Mouse (Mus musculus): ENCODE measurements around the gene Tarsl2.

Gene Tarsl2

GRCm38 (mm10) chr7:65735261-65735660 is 90.6 kb downstream of the Tarsl2 start:
- in situ Hi-C loops (cut with MboI, MseI), result no loop called here

DNA sequence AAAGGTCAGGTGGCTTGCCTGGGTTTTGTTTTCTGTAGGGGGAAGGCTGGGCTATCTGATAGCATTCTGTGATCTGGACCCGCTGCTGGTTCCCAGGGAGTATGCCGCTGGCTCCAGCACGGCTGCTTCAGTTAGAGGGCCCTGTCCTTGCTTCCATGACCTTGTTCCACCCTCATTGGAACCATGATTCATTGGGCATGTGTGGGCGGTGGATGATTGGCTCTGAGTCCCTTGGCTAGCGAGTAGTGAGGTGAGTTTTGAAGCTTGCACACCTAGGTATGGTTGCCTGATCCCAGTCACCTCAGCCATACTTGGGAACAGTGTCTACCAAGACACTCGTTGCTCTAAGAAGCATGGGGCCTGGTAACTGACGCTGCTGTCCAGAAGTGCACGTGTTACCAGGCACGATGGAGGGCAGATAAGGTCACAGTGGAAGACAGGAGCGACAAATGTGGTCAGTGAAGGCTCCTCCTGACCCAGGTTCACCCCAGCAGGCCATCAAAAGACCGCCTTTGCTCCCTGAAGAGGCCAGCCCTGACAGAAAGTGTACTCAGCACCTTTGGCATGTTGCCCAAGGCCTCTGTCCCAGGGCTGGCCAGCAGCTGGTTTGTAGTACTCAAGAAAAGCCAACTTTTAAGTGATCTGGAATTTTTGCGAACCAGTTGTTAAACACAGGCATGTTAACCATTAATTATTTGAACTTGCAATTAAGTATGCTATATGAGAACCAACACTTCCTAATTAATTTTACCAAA is 92.8 kb downstream of the Tarsl2 start:
- in situ Hi-C loops (cut with MboI, MseI), result no loop called here

Measured in T-helper 2 cell (primary cell).